Mouse (Mus musculus): ENCODE data around the gene Gm21663.
"Not testable (repeated sequence)": the region's sequence is repeated elsewhere in the genome, so short reads cannot be mapped to it uniquely, and the experiment has no call there.

Gm21663 gene

DNA sequence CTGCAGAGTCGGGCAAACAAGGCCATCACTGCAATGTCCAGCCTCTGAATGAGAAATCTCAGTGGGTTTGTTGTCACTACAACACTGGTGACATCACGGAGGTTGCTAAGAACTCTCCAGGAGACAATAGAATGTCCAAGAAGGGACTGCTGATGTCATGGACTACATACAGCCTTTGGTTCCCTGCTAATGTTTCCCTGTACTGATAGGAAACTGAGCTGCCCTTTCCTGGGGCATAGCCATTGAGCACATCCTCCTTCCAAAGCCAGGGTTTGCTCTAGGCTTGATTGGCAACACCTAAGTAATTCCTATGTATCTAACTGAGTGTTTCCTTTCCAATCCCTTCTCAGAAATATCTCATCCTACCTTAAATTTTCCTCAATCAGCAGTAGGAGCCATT, at the start of gene Gm21663:
Gm21663 (minus strand) TSS at position 101 of the 400 bp plus-strand sequence.
- DNase-seq (ENCODE audit: low spot score): not testable (repeated sequence)

DNA sequence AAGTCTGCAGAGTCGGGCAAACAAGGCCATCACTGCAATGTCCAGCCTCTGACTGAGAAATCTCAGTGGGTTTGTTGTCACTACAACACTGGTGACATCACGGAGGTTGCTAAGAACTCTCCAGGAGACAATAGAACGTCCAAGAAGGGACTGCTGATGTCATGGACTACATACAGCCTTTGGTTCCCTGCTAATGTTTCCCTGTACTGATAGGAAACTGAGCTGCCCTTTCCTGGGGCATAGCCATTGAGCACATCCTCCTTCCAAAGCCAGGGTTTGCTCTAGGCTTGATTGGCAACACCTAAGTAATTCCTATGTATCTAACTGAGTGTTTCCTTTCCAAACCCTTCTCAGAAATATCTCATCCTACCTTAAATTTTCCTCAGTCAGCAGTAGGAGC, 46.4 kb upstream of the Gm21663 start, which contains the start of gene Gm21698:
Gm21698 (minus strand) TSS at position 101 of the 400 bp plus-strand sequence.
- DNase-seq (ENCODE audit: low spot score): not testable (repeated sequence)

DNA sequence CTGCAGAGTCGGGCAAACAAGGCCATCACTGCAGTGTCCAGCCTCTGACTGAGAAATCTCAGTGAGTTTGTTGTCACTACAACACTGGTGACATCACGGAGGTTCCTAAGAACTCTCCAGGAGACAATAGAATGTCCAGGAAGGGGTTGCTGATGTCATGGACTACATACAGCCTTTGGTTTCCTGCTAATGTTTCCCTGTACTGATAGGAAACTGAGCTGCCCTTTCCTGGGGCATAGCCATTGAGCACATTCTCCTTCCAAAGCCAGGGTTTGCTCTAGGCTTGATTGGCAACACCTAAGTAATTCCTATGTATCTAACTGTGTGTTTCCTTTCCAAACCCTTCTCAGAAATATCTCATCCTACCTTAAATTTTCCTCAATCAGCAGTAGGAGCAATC, 30.4 kb upstream of the Gm21663 start, which contains the start of gene Gm21680:
Gm21680 (minus strand) TSS at position 101 of the 400 bp plus-strand sequence.
- DNase-seq (ENCODE audit: low spot score): not testable (repeated sequence)

DNA sequence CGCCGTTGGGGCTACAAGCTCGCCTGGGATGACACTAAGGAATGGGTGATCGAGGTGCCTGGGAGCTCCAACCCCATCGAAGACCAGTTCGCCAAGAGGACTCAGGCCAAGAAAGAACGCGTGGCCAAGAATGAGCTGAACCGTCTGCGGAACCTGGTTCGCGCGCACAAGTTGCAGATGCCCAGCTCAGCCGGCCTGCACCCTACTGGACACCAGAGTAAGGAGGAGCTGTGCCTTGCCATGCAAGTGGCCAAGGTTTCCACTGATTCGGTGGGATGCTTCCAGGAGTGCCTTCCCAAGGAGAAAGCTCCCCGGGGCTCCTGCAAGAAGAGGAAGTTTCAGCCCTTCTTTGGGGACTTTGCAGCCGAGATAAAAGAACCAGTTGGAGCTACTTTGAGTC, 14.9 kb upstream of the Gm21663 start:
- DNase-seq (ENCODE audit: low spot score): not testable (repeated sequence)

DNA sequence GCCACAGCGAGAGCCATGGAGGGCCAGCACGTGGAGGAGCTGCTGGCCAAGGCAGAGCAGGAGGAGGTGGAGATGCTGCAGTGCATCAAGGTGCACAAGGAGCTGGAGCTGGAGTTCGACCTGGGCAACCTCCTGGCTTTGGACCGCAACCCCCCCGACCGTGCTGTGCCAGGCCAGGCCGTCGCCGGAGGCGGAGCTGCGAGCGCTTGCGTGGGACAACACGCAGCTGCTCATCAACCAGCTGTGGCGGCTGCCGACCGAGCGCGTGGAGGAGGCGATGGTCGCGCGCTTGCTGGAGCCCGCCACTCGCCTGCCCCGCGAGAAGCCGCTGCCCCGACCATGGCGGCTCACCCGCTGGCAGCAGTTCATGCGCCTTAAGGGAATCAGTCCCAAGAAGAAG, 14.4 kb upstream of the Gm21663 start:
- not testable (repeated sequence) for DNase-seq (ENCODE audit: low spot score)

DNA sequence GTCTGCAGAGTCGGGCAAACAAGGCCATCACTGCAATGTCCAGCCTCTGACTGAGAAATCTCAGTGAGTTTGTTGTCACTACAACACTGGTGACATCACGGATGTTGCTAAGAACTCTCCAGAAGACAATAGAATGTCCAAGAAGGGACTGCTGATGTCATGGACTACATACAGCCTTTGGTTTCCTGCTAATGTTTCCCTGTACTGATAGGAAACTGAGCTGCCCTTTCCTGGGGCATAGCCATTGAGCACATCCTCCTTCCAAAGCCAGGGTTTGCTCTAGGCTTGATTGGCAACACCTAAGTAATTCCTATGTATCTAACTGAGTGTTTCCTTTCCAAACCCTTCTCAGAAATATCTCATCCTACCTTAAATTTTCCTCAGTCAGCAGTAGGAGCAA, 12.1 kb upstream of the Gm21663 start, which contains the start of gene Gm21671:
Gm21671 (minus strand) TSS at position 101 of the 400 bp plus-strand sequence.
- not testable (repeated sequence) for DNase-seq (ENCODE audit: low spot score)

DNA sequence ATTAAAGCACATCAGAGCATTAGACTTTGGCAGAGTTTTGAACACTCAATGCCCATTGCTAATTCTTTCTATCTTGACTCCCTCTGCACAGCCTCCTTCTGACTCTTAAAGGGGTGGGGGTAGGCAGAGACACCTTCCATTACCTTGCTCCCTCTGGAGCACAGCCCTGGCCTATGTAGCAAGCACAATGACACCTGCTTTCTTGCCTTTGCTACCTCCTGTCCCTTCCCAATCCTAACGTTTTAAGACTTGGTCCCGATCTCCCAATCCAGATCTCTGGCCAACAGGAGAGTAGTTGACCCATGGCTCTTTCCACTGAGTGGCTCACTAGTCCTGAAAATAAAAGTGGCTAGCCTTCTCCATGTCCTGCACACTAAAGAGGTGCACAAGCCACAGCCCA, 3.2 kb upstream of the Gm21663 start:
- not testable (repeated sequence) for DNase-seq (ENCODE audit: low spot score)

DNA sequence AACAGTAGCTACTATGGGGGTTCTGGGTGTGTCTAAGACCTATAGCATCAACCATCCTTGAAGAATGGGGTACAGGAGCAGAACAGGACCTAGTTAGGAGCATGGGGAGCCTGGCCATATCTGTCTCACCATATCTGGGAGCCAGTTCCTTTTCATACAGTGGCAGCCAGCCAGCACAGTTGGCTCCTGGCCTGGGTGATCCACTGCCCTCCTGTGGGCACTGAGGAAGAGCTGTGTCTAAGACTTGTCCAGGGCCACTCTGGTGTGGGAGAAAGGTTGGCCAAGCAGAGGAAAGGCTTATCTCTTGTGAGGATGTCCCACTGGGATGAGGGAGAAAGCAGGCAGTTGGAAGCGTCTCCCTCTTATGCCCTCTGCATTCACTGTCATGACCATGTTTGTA, 50.9 kb downstream of the Gm21663 start:
- DNase-seq (ENCODE audit: low spot score): no peak

DNA sequence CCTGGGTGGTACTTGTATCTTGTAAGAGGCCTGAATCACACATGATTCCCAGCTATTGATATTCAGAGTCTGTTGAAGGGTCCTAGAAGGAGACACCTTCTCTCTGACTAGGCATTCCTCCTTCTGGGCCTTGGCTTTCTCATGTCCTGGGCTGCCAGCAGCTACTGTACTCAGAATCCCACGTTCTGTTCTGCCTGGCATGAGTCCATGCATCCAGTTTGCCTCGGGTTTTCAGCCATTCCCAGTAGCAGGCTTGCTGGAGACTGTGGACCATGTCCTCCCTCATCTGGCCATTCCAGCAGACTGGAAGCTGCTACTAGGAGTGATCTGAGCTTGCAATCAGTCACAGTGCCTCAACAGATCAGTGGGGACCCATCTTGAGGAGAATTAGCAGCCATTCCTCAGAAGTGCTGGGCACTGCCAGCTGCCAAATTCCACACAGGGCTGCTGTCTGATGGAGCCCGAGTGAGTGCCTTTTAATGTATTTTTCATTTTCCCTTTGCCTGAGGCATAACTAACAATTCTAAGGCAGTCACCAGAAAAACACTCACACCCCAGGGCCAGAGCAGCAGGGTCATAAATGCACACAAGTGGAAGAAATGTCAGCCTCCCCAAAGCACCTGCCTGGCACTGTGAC, 52.3 kb downstream of the Gm21663 start:
- DNase-seq (ENCODE audit: low spot score): no peak

DNA sequence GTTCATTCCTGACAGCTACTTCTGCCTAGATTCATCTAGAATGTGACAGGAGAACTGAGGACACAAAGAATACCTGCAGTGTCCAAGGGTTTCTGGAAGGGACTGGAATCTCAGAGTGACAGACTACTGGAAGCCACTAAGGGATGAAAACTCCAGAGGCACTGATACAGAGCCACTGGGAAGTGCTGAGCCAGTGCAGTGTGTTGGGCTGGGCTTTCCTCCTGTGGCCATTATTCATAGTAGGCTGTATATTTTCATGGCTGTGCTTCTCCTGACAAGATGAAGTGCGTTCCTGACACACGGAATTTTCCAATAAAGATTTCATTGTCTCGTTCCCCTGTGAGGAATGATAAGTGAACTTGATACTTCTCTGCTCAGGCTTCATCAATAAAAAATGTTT, 55.5 kb downstream of the Gm21663 start:
- no peak for DNase-seq (ENCODE audit: low spot score)

Measured in urinary bladder, postnatal 25 days (tissue).